Mouse (Mus musculus): ENCODE data around the gene Dcun1d2. TPM values are rescaled to one million over a fixed set of nuclear protein-coding genes. Genes with fewer than 3 reads are reported as not detected.
"Not testable (repeated sequence)": the region's sequence is repeated elsewhere in the genome, so short reads cannot be mapped to it uniquely, and the experiment has no call there.

Dcun1d2 gene
- 11.1 and 12.6 TPM in 2 replicates for polyA plus RNA-seq (2015; fragmentation: Nextera tagmentation; extraction: Ambion mirVana)

- ATAC-seq (ENCODE audit: low read depth) (peak; percentile 87), DNase-seq (peak; percentile 92)
- peak within 1 kb of the TSS; percentile 93 for H3K4me2 ChIP-seq
- H3K27ac ChIP-seq = peak within 1 kb of the TSS; percentile 99
- no peaks in the 10 kb centered on the region for H3K9me3 ChIP-seq (replicated peaks)
- peak within 1 kb of the TSS; percentile 76 for H3K4me3 ChIP-seq (replicated peaks)
- H3K4me1 ChIP-seq (replicated peaks) = peaks cover 26% of the 10 kb centered on the region
- no peaks in the 10 kb centered on the region for H3K27me3 ChIP-seq
- H3K9ac ChIP-seq = peak within 1 kb of the TSS; percentile 88
- peaks cover 4% of the 10 kb centered on the region for H3K36me3 ChIP-seq
- WGBS (ENCODE audit: insufficient replicate concordance) = under 1% methylated on average over 79 of the region's 79 CpGs
Measured at GRCm38 (mm10) chr8:13287692-13288623, at the start of gene Dcun1d2, which contains the start of gene Tmco3. Dcun1d2 (minus strand) TSS chr8:13288131. Tmco3 (plus strand) TSS chr8:13288190.

GRCm38 (mm10) chr8:13337678-13338077, 49.7 kb upstream of the Dcun1d2 start:
- WGBS (ENCODE audit: insufficient replicate concordance) = 57% methylated on average over 3 of the region's 3 CpGs
- Histone ChIP-seq H3K4me1 (replicated peaks) (peaks cover 43% of the 10 kb centered on the region), H3K27ac (peak overlapping the region; percentile 3), H3K27me3 (no peaks in the 10 kb centered on the region), H3K36me3 (peaks cover 28% of the 10 kb centered on the region), H3K4me3 (replicated peaks) (peak overlapping the region; percentile 94), H3K9me3 (replicated peaks) (no peaks in the 10 kb centered on the region), H3K4me2 (peak overlapping the region; percentile 96), H3K9ac (peak overlapping the region; percentile 100)
- no peak for DNase-seq
- no peak for ATAC-seq (ENCODE audit: low read depth)

DNA sequence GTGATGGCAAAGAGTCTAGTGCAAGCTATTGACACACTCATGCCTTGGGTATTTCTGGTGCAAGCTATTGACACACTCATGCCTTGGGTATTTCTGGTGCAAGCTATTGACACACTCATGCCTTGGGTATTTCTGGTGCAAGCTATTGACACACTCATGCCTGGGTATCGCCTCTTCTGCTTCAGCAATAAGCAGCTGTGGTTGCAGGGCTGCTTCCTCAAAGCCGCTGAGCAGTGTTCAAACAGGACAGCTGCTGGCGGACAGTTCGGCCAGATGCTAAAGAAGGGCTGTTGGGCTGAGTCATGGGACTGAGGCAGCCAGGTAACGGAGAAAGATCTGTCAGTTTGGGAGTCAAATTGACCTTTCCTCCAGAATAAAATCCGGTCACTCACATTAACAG, 49.3 kb upstream of the Dcun1d2 start:
- Histone ChIP-seq H3K27ac (peak overlapping the region; percentile 3; the same call in 1 of the 2 replicates), H3K9ac (peak overlapping the region; percentile 100; the same call in 1 of the 2 replicates), H3K4me1 (replicated peaks) (peaks cover 38% of the 10 kb centered on the region), H3K36me3 (peaks cover 23% of the 10 kb centered on the region), H3K4me2 (peak overlapping the region; percentile 96; the same call in 1 of the 2 replicates)
- H3K27me3 ChIP-seq; H3K9me3 ChIP-seq (replicated peaks); ATAC-seq (ENCODE audit: low read depth); DNase-seq; H3K4me3 ChIP-seq (replicated peaks): not testable (repeated sequence)
- 48% methylated on average over 6 of the region's 6 CpGs for WGBS (ENCODE audit: insufficient replicate concordance)

DNA sequence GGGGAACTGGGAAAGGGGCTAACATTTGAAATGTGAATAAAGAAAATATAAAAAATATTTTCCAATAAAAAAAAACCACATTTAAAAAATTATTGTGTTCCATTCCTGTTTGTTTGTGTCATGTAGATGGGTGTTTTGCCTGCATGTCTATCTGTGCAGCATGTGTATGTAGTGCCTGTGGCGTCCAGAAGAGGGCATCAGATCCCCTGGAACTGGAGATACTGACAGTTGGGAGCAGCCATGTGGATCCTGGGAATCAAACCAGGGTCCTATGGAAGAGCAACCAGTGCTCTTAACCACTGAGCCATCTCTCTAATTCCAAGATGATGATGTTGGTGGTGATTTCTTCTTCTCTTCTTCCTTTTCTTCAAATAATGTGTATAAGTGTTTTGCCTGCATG, 46.7 kb upstream of the Dcun1d2 start:
- Histone ChIP-seq H3K4me1 (replicated peaks) (peaks cover 13% of the 10 kb centered on the region), H3K36me3 (no peaks in the 10 kb centered on the region), H3K4me3 (replicated peaks) (no peak overlapping the region), H3K27ac (no peak overlapping the region), H3K4me2 (no peak overlapping the region), H3K9ac (no peak overlapping the region), H3K27me3 (0 out of 2 replicates have a peak, but pooled peaks cover 12% of the 10 kb centered on the region), H3K9me3 (replicated peaks) (no peaks in the 10 kb centered on the region)
- DNase-seq (no peak), ATAC-seq (ENCODE audit: low read depth) (no peak)
- 25% methylated on average over 1 of the region's 1 CpGs for WGBS (ENCODE audit: insufficient replicate concordance)

GRCm38 (mm10) chr8:13326598-13326997, 38.7 kb upstream of the Dcun1d2 start:
- Histone ChIP-seq H3K36me3 (no peaks in the 10 kb centered on the region), H3K27me3 (0 out of 2 replicates have a peak, but pooled peaks cover 6% of the 10 kb centered on the region), H3K4me1 (replicated peaks) (no peaks in the 10 kb centered on the region), H3K9me3 (replicated peaks) (no peaks in the 10 kb centered on the region), H3K4me3 (replicated peaks) (no peak overlapping the region), H3K27ac (no peak overlapping the region), H3K4me2 (no peak overlapping the region), H3K9ac (no peak overlapping the region)
- no peak for DNase-seq
- no peak for ATAC-seq (ENCODE audit: low read depth)
- WGBS (ENCODE audit: insufficient replicate concordance) = 25% methylated on average over 5 of the region's 5 CpGs

- peaks cover 4% of the 10 kb centered on the region for H3K4me1 ChIP-seq (replicated peaks)
- no peak overlapping the region for H3K4me3 ChIP-seq (replicated peaks)
- DNase-seq (no peak), ATAC-seq (ENCODE audit: low read depth) (no peak)
- H3K36me3 ChIP-seq = 0 out of 2 replicates have a peak, but pooled peaks cover 3% of the 10 kb centered on the region
- H3K27ac ChIP-seq = no peak overlapping the region
- H3K27me3 ChIP-seq = no peaks in the 10 kb centered on the region
- H3K9ac ChIP-seq = no peak overlapping the region
- no peak overlapping the region for H3K4me2 ChIP-seq
- WGBS (ENCODE audit: insufficient replicate concordance) = 80% methylated on average over 10 of the region's 10 CpGs
- H3K9me3 ChIP-seq (replicated peaks) = no peaks in the 10 kb centered on the region
Measured at GRCm38 (mm10) chr8:13316671-13317070, 28.7 kb upstream of the Dcun1d2 start.

DNA sequence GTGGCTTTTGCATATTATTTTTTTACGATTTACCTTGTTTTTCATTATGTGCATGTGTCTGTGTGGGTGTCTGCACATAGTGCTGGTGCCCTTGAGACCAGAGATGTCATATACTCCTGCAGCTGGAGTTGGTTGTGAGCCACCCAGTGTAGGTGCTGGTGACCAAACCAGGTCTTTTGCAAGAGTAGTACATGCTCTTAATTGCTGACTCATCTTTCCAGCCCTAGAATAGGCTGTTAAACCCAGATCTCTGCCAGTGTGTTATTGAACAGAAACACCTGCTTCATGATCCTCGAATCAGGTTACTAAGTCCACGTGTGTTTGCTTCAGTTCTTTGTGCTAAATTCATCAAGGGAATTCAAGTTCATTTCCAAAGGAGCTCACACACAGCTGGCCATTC, 27.0 kb upstream of the Dcun1d2 start:
- H3K4me2 ChIP-seq = no peak overlapping the region
- 0 out of 2 replicates have a peak, but pooled peaks cover 3% of the 10 kb centered on the region for H3K36me3 ChIP-seq
- 54% methylated on average over 3 of the region's 3 CpGs for WGBS (ENCODE audit: insufficient replicate concordance)
- ATAC-seq (ENCODE audit: low read depth) (no peak), DNase-seq (no peak)
- no peaks in the 10 kb centered on the region for H3K27me3 ChIP-seq
- H3K9me3 ChIP-seq (replicated peaks) = no peaks in the 10 kb centered on the region
- no peak overlapping the region for H3K9ac ChIP-seq
- no peak overlapping the region for H3K4me3 ChIP-seq (replicated peaks)
- peaks cover 4% of the 10 kb centered on the region for H3K4me1 ChIP-seq (replicated peaks)
- no peak overlapping the region for H3K27ac ChIP-seq

- Histone ChIP-seq H3K9me3 (replicated peaks) (no peaks in the 10 kb centered on the region), H3K27me3 (no peaks in the 10 kb centered on the region), H3K9ac (no peak overlapping the region), H3K4me3 (replicated peaks) (no peak overlapping the region), H3K4me1 (replicated peaks) (peaks cover 6% of the 10 kb centered on the region), H3K27ac (no peak overlapping the region), H3K36me3 (peaks cover 11% of the 10 kb centered on the region), H3K4me2 (no peak overlapping the region)
- DNase-seq (no peak), ATAC-seq (ENCODE audit: low read depth) (no peak)
- 60% methylated on average over 9 of the region's 9 CpGs for WGBS (ENCODE audit: insufficient replicate concordance)
Measured at GRCm38 (mm10) chr8:13306916-13307315, 19.0 kb upstream of the Dcun1d2 start.

DNA sequence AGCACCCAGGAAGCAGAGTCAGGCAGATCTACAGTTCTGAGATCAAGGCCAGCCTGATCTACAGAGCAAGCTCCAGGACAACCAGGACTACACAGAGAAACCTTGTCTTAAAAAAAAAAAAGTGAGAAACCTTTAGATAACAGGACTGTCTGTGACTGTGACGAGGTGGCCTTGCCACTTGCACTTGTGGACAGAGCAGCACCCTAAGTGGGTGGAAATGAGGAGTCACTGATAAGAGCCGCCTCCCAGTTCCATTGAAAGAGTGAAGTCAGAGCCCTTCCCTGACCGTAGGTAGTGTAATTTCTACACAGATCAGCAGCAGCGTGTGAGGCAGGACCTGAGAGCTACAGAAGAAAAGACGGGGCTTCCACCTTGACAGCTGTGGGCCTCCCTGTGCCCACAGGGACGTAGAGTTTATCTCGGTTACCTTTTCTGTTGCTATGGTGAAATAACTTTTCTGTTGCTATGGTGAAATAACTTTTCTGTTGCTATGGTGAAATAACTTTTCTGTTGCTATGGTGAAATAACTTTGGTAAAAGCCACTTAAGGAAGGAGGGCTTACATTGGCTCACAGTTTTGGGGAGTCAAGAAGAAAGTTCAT, 18.5 kb upstream of the Dcun1d2 start:
- DNase-seq = no peak
- no peak overlapping the region for H3K4me2 ChIP-seq

DNA sequence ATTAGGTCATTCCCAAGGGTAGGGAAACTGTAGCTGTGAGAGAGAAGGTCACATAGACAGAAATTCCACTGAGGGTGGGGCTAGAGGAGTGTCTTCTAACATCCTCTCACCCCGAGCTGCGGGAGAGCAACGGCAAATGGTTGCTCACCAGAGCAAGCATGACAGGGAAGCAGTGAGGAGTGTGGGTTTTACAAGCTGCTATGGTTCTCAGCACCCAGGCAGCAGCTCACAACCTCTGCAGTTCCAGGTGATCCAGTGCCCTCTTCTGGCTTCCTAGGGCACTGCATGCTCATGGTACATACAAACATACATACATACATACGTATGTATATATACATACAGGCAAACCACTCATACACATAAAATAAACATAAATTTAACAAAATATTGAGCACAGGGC, 18.0 kb upstream of the Dcun1d2 start:
- no peak for ATAC-seq (ENCODE audit: low read depth)

More for the DNA sequence above, 18.5 kb upstream of the Dcun1d2 start:
- Histone ChIP-seq H3K36me3 (peaks cover 11% of the 10 kb centered on the region), H3K9me3 (replicated peaks) (no peaks in the 10 kb centered on the region), H3K4me3 (replicated peaks) (no peak overlapping the region), H3K27me3 (no peaks in the 10 kb centered on the region), H3K4me1 (replicated peaks) (peaks cover 6% of the 10 kb centered on the region), H3K27ac (no peak overlapping the region), H3K9ac (no peak overlapping the region)
- peak; percentile 68 for ATAC-seq (ENCODE audit: low read depth)
- 48% methylated on average over 7 of the region's 7 CpGs for WGBS (ENCODE audit: insufficient replicate concordance)

GRCm38 (mm10) chr8:13305459-13305858, 17.5 kb upstream of the Dcun1d2 start:
- Histone ChIP-seq H3K9me3 (replicated peaks) (no peaks in the 10 kb centered on the region), H3K9ac (no peak overlapping the region), H3K4me1 (replicated peaks) (peaks cover 6% of the 10 kb centered on the region), H3K36me3 (peaks cover 11% of the 10 kb centered on the region), H3K27ac (no peak overlapping the region), H3K27me3 (no peaks in the 10 kb centered on the region), H3K4me3 (replicated peaks) (no peak overlapping the region), H3K4me2 (no peak overlapping the region)
- no peak for ATAC-seq (ENCODE audit: low read depth)
- no peak for DNase-seq
- WGBS (ENCODE audit: insufficient replicate concordance) = 84% methylated on average over 6 of the region's 6 CpGs

More for the DNA sequence above, 18.0 kb upstream of the Dcun1d2 start:
- no peaks in the 10 kb centered on the region for H3K9me3 ChIP-seq (replicated peaks)
- peaks cover 11% of the 10 kb centered on the region for H3K36me3 ChIP-seq
- no peak overlapping the region for H3K27ac ChIP-seq
- no peak overlapping the region for H3K4me3 ChIP-seq (replicated peaks)
- H3K27me3 ChIP-seq = no peaks in the 10 kb centered on the region
- peaks cover 6% of the 10 kb centered on the region for H3K4me1 ChIP-seq (replicated peaks)
- WGBS (ENCODE audit: insufficient replicate concordance) = 88% methylated on average over 4 of the region's 4 CpGs
- no peak overlapping the region for H3K4me2 ChIP-seq
- no peak for DNase-seq
- no peak overlapping the region for H3K9ac ChIP-seq
